Mouse (Mus musculus) adrenal gland, postnatal 36 days (tissue): ENCODE data around the gene Nsmce4a. TPM values are rescaled to one million over a fixed set of nuclear protein-coding genes. Genes with fewer than 3 reads are reported as not detected.

Experiments
- DNase-seq, 2 experiments: peaks; one replicate each; pipeline ENCODE4 v3.0.0; 2021; ENCODE audit warnings: mixed read lengths in 1 of 2
- total RNA-seq, 2 experiments: library from RNA; stranded (reverse); gene quantifications; 2 replicates each; pipeline ENCODE4 v1.2.3; 2021

The Nsmce4a gene
- total RNA-seq, 2 experiments from 2014 or later, result 52.0 to 92.5 TPM

DNA sequence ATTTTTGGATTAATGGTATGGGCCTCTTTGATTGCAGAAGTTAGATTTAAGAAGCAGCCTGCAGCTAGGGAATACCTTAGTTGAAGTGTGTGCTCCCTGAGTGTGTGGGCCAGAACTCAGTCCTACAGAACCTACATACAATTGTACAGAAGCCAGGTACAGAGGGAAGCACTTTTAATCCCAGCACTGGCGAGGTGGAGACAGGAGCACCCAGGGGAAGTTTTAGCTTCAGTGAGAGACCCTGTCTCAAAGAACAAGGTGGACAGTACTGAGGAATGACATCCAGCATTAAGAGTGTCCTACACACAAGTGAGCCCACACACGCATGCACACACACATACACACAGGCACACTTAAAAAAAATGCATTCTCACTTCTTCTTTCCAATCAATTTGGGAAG is 5.1 kb upstream of the Nsmce4a start:
- DNase-seq, result no peak

DNA sequence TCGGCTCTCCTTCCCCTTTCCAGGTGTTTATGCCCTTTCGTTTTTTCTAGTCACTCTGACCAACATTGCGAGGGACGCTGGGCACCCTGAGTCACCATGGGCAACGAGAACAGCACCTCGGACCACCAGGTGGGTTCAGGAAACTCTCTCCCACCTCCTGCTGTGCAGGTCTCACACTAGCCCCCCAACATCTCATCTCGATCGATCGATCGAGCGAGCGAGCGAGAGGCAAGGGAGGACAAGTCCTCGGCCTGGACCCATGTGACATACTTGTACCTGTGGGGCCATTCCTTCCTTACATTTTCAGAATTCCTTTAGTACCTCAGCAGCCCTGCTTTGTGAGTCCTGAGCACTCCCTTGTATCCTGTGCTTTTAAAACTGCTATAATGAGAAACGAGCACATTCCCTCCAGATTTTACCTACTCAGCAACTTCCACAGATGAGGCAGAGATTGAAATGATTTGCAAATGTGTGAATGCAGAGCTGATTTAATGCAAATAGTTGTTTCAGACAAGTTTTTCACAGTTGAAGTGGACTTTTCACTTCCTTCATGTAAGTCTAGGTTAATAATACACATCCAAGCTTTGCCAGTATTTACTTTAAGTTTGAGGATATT is 4.6 kb upstream of the Nsmce4a start, which contains the start of gene Tacc2:
Gene Tacc2, plus strand, starts transcription at position 51 of the 616 bp plus-strand sequence.
- no peak for DNase-seq

- DNase-seq, result peak; percentile 44 to 48
These were observed 4.1 kb upstream of the Nsmce4a start for GRCm38 (mm10) chr7:130576981-130577380.

DNA sequence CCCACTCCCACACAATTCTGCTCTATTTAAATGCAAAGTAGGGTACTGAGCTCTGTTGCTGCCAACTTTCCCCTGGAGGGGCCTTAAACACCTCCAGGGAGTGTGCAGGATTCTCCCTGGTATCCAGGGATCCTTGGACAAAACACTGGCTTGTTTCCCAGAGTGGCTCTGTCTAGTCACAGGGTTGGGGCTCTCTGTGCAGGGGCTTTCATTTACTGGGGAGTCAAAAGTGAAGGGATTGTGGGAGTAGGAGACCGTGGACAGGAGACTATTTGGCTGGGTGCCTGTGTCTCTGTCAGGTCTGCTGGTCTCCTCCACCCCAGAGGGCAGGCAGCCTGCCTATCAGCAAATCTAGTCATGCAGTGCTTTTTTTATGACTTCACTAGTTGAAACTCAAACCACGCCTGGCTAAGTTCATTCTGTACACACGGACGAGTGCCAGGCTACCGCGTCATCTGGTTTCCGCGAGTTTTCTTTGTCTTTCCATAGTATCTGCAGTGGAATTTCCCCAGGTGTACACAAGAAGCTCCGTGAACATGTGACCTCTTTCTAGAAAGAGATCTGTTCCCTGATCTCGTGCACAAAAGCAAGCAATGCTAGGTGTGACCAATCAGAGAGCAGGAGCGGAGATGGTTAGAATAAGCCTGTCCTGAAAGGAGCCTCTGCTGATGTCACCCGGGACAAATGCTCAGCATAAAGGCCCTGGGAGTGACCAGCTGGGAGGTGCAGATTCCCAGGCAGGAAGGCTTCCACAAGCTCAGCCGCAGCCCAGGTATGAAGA is 1.5 kb upstream of the Nsmce4a start:
- peak; percentile 11 to 21 for DNase-seq

GRCm38 (mm10) chr7:130573746-130574145 is 828 bp upstream of the Nsmce4a start:
- DNase-seq, result no peak

DNA sequence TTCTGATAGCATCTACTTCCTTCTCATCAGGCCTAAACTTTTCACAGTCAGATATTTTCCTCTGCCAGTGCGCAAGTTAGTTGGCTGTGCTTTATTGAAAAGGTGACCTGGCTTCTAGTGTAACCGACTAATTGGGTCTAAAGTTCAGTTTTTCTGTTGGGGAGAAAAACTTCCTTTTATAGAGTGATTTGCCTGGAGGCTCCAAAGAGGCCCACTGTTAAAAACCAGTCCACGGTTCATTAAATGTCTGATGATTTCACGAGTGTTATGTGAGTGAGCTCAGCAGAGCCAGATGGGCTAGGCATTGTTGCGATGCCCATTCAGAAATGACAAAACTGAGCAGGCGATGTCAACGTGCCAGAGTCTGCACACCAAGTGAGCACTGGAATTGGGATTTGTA is 2.4 kb downstream of the Nsmce4a start:
- no peak for DNase-seq

DNA sequence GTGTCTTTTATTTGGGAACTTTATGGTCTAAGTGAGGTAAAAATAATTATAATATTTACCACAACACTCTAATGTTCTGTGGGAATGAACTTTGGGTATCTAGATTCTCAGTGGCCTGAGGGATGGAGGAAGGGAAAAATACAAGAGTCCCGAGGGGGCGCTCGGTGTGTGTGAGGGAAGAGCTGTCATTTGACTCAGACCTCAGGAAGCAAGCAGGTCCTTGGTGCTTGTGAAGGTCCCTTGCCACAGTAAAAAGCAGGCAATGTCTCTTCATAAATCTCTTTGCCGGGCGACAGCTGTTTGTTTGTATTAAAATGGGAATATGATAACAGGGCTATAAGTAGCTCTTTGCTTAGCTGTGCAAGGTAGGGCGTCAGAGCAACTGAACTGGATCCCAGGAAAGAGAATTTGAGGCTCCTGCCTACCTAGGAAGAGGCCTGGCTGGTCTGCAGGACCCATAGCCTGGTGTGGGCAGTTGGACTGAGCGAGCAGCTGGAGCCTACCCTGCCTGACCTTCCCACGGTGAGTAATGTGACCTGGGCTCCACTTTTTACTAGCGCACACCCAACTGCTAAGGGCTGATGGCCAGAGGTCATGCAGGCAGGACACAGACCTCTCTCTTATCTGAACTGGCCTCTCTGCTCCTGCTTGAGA is 4.0 kb downstream of the Nsmce4a start:
- DNase-seq, result peak; percentile 59 to 69

DNA sequence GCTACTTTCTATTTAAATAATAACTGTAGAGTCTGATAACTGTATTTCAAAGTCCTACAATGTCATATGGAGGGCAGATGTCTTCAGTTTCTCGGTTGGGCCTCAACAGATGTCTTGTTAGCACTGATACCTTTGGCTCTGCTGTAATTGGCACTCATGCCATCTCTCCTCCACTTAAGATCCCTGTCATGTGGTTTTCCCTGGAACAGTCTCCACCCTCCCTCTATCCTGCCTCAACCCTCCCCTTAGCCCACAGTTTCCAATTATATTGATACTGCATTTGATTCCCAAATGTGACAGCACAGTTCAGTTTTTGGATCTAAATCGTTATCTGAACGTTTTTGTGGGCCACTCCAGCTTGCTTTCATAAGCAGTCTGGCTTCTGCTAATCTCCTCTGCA is 8.3 kb downstream of the Nsmce4a start:
- DNase-seq, result no peak

DNA sequence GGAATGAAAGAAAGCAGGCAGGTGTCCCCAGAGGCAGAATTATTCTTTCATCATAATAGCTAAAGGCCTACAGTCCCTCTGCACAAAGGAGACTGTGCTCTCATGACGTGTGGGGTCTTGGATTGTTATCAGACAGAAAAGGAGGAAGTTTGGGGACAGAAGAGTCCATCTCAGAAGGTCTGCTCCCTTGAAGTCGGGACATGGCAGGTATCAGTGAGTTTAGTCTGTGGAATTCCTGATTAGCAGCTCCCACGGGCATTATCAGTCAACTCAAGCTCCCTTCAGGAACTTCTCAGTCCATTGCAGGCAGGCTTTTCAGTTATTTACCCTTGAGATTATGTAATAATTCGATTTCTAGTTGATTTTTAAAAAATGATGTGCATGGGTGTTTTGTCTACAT is 9.0 kb downstream of the Nsmce4a start:
- no peak for DNase-seq

GRCm38 (mm10) chr7:130563276-130563675 is 9.6 kb downstream of the Nsmce4a start:
- no peak for DNase-seq

GRCm38 (mm10) chr7:130560933-130561332 is 12.0 kb downstream of the Nsmce4a start:
- DNase-seq, result no peak

- no peak for DNase-seq
These were observed 14.3 kb downstream of the Nsmce4a start for GRCm38 (mm10) chr7:130558592-130558991.

DNA sequence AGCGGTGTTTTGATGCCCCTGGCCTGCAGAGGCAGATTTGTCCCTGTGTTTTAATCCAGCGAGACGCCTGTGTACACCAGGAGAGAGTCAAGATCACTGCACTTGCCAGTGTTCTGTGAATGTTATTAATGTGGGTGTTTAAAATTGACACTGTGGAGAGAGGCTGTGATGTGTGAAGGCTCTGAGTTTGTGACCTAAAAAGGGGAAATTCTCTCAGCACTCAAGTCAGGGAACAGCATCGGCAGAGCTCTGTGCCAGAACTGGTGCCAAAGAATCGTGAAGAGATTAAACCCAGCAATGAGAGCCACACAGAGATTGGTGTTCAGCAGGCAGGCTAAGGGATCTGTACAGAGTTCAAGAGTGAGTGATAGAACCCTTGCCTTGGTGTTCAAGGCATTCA is 17.3 kb downstream of the Nsmce4a start:
- DNase-seq, result no peak

DNA sequence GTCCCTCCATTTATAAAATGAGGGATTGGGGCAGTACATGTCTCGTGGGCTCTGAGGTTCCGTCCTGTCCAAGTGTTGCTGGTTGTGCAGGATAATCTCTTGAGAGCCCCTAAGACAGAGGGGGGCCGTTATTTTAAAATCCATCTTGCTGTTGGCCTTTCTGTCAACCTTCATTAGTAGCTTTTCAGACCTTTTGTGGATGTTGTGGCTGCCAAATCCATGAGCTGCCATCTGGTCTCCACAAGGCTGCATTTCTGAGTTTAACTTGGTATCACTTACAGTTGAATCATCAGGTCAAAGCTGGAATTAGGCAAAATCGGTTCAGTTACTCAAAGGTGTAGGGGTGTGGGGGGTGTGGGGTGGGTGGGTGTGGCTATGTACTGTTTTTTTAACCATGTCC is 19.6 kb downstream of the Nsmce4a start:
- no peak for DNase-seq

DNA sequence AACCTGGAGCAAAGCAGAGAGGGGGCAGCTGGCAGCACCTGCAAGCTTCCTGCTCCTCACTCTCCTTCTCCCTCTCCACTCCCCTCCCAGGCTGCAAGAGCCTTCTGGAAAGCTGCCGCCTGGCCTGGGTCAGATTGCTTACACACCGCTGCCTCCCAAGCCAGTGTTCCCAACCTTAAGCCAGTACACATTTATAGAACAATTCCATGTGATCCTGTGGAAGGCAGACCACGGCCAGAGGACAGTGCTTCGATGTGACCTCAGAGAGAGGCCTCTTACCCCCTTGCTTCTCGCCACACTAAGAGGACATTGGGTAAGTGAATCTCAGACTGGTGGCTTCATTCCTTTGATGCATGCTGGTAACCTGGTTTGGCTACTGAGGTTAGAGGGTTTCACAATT is 20.1 kb downstream of the Nsmce4a start:
- DNase-seq, result no peak

DNA sequence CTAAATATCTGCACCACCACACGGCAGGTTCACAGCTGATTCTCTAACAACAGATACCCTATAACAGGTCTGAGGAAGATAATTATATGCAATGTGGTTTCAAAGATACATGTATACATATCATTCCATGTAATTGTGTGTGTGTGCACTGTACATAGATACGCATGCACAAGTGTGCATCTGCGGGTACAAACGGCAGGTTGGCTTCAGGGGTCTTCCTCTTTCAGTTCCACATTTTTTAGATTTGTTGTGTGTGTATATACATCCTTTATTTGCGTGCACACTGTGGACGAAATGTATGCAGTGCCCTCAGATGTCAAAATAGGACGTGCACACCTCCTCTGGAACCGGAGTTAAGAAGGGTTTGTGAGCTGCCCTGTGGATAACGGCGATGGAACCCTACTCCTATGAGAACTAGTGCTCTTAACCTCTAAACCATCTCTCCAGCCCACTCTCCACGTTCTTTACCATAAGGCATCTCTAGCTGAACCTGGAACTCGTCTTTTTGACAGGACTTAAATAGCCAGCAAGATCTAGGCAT is 25.2 kb downstream of the Nsmce4a start:
- DNase-seq, result no peak

GRCm38 (mm10) chr7:130546791-130547484 is 26.0 kb downstream of the Nsmce4a start:
- peak; percentile 95 to 96 for DNase-seq

DNA sequence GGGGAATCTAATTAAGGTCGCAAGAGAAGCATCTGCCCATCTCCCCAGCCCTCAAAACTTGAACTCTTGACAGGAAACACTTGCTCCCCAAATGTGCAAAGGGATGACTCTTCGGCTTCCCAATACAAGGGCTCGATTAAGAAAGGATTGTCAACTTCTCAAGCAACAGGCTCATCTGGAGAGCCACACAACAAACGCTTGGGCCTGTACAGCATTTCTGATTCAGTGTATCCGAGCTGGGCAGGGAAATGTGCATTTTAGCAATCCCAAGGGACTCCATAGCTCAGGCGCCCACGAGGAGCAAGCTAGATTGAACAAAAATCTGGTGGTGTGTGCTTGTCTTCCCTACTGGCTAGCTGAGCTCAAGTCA is 26.5 kb downstream of the Nsmce4a start:
- no peak for DNase-seq

DNA sequence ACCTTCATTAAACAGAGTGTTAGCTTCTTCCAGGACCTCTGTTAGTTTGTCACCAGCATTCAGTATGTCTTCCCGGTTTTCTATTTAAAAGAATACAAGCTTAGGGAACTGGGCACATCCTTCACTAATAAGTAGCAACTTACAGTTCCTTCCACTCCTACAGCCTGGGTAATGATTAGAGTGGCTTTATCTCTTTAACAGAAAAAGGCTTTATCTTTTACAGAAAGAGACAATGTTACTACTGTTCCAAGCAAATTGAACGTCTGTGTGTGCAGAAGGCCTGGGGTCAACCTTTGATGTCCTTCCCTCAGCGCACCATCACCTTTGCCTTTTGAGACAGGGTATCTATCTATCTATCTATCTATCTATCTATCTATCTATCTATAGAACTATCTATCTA is 27.0 kb downstream of the Nsmce4a start:
- DNase-seq, result no peak

GRCm38 (mm10) chr7:130545401-130545800 is 27.5 kb downstream of the Nsmce4a start:
- no peak for DNase-seq

DNA sequence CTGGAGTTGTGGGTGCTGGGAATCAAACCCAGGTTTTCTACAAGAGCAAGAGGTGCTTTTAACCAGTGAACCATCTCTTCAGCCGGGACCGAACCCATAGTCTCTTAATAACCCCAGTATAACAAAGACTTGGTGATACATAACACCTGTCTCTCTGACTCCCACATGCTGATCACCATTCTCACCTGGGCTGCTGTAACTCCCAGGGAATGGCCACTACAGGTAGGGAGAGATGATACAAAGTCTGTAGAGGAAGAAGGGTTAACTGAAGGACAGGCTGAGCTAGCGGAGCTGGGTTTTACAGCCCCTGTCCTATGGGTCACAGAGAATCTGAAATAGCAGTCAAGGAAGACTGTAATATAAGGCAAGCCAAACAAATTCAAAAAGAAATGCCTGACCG is 29.7 kb downstream of the Nsmce4a start:
- no peak for DNase-seq

DNA sequence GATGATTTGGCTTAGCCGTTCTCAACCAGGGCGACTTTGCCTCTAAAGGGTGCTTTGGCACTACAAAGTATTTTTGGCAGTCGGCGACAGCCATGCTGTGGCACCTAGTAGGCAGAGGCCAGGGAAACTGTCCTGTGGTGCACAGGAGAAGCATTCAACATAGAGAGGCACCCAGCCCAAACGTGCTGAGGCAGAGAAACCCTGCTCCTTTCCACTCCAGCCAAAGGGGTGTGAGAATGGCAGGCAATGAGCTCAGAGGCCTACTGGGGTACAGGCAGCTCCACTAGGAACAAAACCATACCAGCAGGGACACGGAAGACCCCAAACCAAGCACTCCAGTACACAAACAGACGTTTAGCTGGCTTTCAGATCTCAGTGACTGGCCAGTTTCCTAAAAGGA is 32.7 kb downstream of the Nsmce4a start:
- no peak for DNase-seq

DNA sequence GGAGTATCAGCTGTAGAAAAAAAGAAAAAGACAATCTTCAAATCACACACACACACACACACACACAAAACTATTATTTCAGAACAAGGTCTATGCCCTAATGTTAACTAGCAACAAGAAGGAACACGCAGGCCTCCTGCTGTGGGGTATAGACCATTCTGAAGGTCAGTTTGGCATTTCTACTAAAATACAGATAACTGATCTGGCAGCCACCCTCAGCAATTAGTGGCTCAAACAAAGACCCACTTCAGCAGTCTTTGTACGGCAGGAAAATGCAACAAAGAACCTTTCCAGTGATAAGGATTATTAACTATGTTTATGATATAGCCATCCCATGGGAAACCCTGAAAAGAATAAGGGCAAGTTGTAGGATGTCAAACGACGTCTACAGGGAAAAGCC is 35.9 kb downstream of the Nsmce4a start:
- DNase-seq, result no peak
